ENCODE assay signal across 22 mouse cellular contexts in the genomic region with DNA sequence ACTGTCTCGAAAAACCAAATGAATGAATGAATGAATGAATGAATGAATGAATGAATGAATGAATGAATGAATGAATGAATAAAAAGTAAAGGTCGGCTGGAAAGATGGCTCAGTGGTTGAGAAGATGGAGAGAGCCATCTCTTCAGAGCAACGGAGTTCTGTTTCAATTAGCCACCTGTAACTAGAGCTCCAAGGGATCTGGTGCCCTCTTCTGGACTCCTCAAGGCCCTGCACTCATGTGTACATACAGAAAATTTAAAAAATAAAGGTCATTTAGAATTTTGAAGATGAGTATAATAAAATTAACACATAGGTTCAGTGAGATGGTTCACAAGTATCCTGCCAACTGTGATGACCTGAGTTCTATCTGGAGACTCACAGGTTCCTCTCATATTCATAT. TPM values are rescaled to one million over a fixed set of nuclear protein-coding genes. Genes with fewer than 3 reads are reported as not detected.
DNase-seq lines count a peak whose midpoint lies in the region; ATAC-seq and TF ChIP-seq lines count a peak whose summit lies in the region.
"Had no signal": no experiment of that assay in that cellular context is flagged by ENCODE, and none has a peak within 500 bp of the region (broad histone marks: within the 10 kb centered on the region; RNA-seq: fewer than 3 reads in every experiment).

No protein-coding gene starts in this region.

- H3K4me1 ChIP-seq in kidney, adult 2 months (ENCODE audit: control insufficient read depth, insufficient read depth, low read length), result no peaks in the 10 kb centered on the region
- H3K4me1 ChIP-seq: forebrain, embryonic 13.5 days; midbrain, embryonic 15.5 days; neural tube, embryonic 13.5 days had no signal

- peak; percentile 35; the same call in 1 of the 2 replicates for TF ChIP-seq CTCF in kidney, adult 2 months (conservative IDR thresholded peaks at IDR 0.05; ENCODE audit: insufficient read depth, insufficient read length, low read depth, low read length)

- H3K27me3 ChIP-seq in kidney, adult 2 months (replicated peaks; ENCODE audit: control insufficient read depth, insufficient read depth, low read length), result no peaks in the 10 kb centered on the region
- H3K27me3 ChIP-seq: forebrain, embryonic 13.5 days; liver, embryonic 13.5 days; midbrain, embryonic 15.5 days; neural tube, embryonic 13.5 days had no signal

- no peak overlapping the region for H3K4me3 ChIP-seq in kidney, adult 2 months (ENCODE audit: insufficient read depth, low read depth, low read length)
- H3K4me3 ChIP-seq: forebrain, embryonic 13.5 days; liver, embryonic 13.5 days; midbrain, embryonic 15.5 days; neural tube, embryonic 13.5 days had no signal

- no peak for DNase-seq in kidney, adult 2 months
- no peak for DNase-seq in kidney, postnatal 25 days
- DNase-seq in 3T3-L1 (ENCODE audit: low read depth, low spot score) (peak; percentile 35), 416B (ENCODE audit: low read depth) (peak; percentile 63), R1 (ENCODE audit: low read depth, low spot score) (peak; percentile 63)
- no peak for DNase-seq in thymus, postnatal 14 days
- no peak for DNase-seq in kidney, postnatal 4 days
- DNase-seq: adrenal gland, adult 2 months; cerebellum, postnatal 14 days; kidney, adult 18-20 months; liver, embryonic 13.5 days; retina, postnatal 1 day; thymus, postnatal 36 days had no signal

- H3K27ac ChIP-seq in kidney, adult 2 months (ENCODE audit: insufficient read depth, low read depth, low read length), result no peak overlapping the region
- H3K27ac ChIP-seq: forebrain, embryonic 13.5 days; liver, embryonic 13.5 days; macrophage; midbrain, embryonic 15.5 days; neural tube, embryonic 13.5 days had no signal

- ATAC-seq in granulocyte monocyte progenitor cell, adult 5-6 weeks (replicated peaks; ENCODE audit: poor library complexity, severe bottlenecking), result no peak
- ATAC-seq: forebrain, embryonic 13.5 days; midbrain, embryonic 15.5 days had no signal

- TF ChIP-seq POLR2A in kidney, adult 2 months (IDR thresholded peaks at IDR 0.05; ENCODE audit: low read depth, low read length), result no peak

- WGBS in kidney, adult 2 months, result 88% methylated on average over 3 of the region's 3 CpGs

- H3K36me3 ChIP-seq in kidney, adult 2 months (ENCODE audit: control insufficient read depth, insufficient read depth, low read length), result peaks cover 10% of the 10 kb centered on the region

RNA-seq across cellular contexts. Expression of gene Lcmt2, which starts 12.6 kb away (rescaled TPM):
- 9.8 and 11.6 TPM in 2 replicates for polyA plus RNA-seq in kidney, adult 2 months (2012; rRNA removed)
- total RNA-seq in granulocyte monocyte progenitor cell, adult 5-6 weeks (2014; fragmentation: Nextera tagmentation), result 6.6 and 9.7 TPM in 2 replicates
- total RNA-seq in granulocyte monocyte progenitor cell, adult 5-6 weeks (2017), result 6.6 and 7.3 TPM in 2 replicates

RNA-seq across cellular contexts. Expression of gene Adal, which starts 12.9 kb away (rescaled TPM):
- polyA plus RNA-seq in kidney, adult 2 months (2012; rRNA removed), result 5.6 and 8.0 TPM in 2 replicates
- total RNA-seq in granulocyte monocyte progenitor cell, adult 5-6 weeks (2014; fragmentation: Nextera tagmentation), result 10.4 and 17.9 TPM in 2 replicates
- total RNA-seq in granulocyte monocyte progenitor cell, adult 5-6 weeks (2017), result 9.0 and 9.2 TPM in 2 replicates

RNA-seq across cellular contexts. Expression of gene Tubgcp4, which starts 17.4 kb away (rescaled TPM):
- polyA plus RNA-seq in kidney, adult 2 months (2012; rRNA removed), result 25.8 and 29.7 TPM in 2 replicates
- total RNA-seq in granulocyte monocyte progenitor cell, adult 5-6 weeks (2014; fragmentation: Nextera tagmentation), result 48.4 and 60.8 TPM in 2 replicates
- total RNA-seq in granulocyte monocyte progenitor cell, adult 5-6 weeks (2017), result 27.0 and 36.1 TPM in 2 replicates

RNA-seq across cellular contexts. Expression of gene Zscan29, which starts 17.8 kb away (rescaled TPM):
- 4.8 and 5.8 TPM in 2 replicates for polyA plus RNA-seq in kidney, adult 2 months (2012; rRNA removed)
- 14.1 and 21.9 TPM in 2 replicates for total RNA-seq in granulocyte monocyte progenitor cell, adult 5-6 weeks (2014; fragmentation: Nextera tagmentation)
- 23.0 and 23.8 TPM in 2 replicates for total RNA-seq in granulocyte monocyte progenitor cell, adult 5-6 weeks (2017)

RNA-seq across cellular contexts. Expression of gene Tgm7, which starts 43.5 kb away (rescaled TPM):
- 0.08 and 0.15 TPM in 2 replicates for polyA plus RNA-seq in kidney, adult 2 months (2012; rRNA removed)
- total RNA-seq in granulocyte monocyte progenitor cell, adult 5-6 weeks (2014; fragmentation: Nextera tagmentation), result not detected in 2 replicates
- not detected in 2 replicates for total RNA-seq in granulocyte monocyte progenitor cell, adult 5-6 weeks (2017)
- total RNA-seq: adrenal gland, adult 2 months; hematopoietic stem cell, adult 5-6 weeks had no signal
- polyA plus RNA-seq: adrenal gland, adult 2 months; embryonic facial prominence, embryonic 14.5 days; forebrain, embryonic 13.5 days; liver, embryonic 13.5 days; macrophage; midbrain, embryonic 15.5 days; small intestine, adult 2 months; stomach, embryonic 14.5 days had no signal

Comparison
In these comparisons a context has a peak if more than half of its experiments do, and no peak if none do; other contexts are left out.
1. DNase-seq: peak in 3T3-L1 (single experiment), 416B (single experiment) and R1 (single experiment); none in kidney, adult 2 months (single experiment), kidney, postnatal 25 days (0 of 2), thymus, postnatal 14 days (single experiment) and kidney, postnatal 4 days (0 of 2).